Mouse (Mus musculus) kidney, adult 18-20 months (tissue): Measurements from ENCODE around the gene Pam.

Experiments
- DNase-seq: peaks from one replicate; pipeline ENCODE4 v3.0.0; 2021

Gene Pam

GRCm38 (mm10) chr1:97902830-97903229 is 192.6 kb downstream of the Pam start:
- DNase-seq = no peak

- no peak for DNase-seq
Measured at GRCm38 (mm10) chr1:97900559-97901153, 194.8 kb downstream of the Pam start.

DNA sequence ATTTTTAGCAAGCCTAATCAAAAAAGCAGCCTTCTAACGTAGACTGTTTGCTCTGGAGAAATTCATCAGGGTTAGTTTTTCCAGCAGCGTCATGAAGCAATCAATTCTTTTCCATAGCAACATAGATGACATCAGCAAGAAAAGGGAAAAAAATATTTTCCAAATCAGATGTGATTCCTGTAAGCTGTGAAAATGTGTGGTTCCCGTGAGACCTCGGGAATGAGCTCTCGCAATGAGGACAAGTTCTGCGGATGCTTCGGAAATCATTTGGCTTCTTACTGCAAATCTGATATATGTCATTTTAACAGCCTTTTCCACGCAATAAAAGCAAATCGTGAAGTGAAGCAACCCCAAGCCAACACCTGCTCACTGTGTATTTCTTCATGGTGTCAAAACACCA is 207.9 kb downstream of the Pam start:
- DNase-seq = no peak

DNA sequence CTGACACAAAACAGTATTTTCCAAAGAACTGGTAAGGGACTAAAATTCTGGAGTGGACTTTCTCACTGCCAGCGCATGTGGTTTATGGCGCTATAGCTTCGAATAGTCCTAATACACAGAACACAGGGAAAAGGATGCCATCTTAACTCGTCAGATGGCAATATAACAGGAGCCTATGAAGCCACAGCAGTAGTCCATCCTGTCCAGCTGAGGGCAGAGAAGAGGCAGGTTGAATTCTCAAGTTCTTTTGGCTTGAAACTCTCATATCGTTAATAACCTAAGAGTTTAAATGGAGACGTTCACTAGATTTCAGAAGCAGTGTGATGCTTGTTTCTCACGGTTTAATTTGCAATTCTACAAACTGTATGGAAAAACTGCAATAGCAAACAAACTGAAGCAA is 211.9 kb downstream of the Pam start:
- DNase-seq = no peak

DNA sequence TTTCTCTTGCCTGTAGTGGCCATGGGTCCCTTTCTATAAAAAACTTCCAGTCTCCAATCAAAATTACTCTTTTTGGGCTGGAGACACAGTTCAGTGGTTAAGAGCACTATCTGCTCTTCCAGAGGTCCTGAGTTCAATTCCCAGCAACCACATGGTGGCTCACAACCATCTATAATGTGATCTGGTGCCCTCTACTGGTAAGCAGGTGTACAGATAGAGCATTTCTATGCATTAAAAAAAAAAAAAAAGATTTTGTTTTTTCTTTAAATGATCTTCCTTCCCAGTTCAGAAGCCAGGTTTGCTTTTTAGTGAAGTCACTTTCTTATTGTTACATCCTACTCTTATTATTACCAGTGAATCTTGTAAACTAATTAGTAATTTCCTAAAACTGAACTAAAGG is 218.4 kb downstream of the Pam start:
- DNase-seq = no peak

GRCm38 (mm10) chr1:97873490-97874054 is 221.9 kb downstream of the Pam start:
- no peak for DNase-seq

- DNase-seq = peak; percentile 5
Measured at GRCm38 (mm10) chr1:97872493-97872892, 223.0 kb downstream of the Pam start.

DNA sequence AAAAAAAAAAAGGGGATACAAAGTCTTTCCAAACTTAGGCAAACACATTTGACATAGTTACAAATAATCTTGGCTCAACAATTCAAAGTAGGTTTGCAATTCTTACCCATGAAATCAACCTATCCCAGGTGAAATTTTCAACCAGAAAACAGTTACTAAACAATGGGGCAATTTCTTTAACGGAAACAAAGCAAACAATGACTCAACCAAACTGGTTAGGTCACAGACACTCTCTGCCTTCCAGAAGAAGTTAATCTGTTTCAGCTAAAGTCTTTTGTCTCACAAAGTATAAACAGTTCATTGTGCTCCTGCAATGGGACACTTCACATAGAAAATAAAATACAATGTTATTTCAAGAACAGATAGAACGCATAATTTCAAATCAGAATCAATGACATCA is 223.4 kb downstream of the Pam start:
- DNase-seq = no peak

DNA sequence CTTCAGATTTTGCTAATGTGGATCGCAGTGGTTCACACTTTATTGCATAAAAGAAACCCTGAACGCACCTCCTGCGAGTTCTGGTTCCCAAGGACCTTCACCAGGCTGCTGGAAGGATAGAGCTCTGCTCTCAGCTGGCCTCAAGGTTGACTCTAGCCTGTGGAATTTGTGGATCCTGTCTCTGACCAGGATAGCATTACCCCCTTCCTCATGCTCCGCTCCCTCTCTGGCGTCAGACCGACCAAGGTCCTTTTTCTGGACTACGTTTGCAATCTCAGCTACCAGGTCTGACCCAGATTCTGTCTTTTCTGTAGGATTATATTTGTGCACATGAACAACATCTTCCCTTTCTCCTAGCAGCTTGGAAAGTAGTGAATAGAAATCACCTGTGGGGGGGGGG is 231.3 kb downstream of the Pam start:
- no peak for DNase-seq

- DNase-seq = no peak
Measured at GRCm38 (mm10) chr1:97863140-97863539, 232.3 kb downstream of the Pam start.

GRCm38 (mm10) chr1:97862734-97863133 is 232.7 kb downstream of the Pam start:
- no peak for DNase-seq

DNA sequence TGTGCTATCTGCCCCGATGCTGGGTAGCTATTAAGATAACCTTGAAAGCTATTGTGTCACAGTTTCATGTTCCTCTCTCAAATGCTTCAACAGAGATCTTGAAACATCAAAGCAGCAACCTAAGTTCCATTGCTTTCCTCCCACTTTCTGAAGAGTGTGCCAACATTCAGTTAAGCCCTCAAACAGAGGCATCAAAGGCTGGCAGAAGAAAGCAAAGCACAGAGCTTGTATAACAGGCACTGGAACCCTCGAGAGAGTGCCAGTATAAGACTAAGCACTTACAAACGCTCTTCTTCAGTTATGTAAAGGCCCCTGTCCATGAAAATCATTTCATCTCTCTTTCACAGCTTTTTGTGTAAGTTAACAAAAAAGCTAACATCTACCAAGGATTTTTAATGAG is 241.2 kb downstream of the Pam start:
- no peak for DNase-seq

DNA sequence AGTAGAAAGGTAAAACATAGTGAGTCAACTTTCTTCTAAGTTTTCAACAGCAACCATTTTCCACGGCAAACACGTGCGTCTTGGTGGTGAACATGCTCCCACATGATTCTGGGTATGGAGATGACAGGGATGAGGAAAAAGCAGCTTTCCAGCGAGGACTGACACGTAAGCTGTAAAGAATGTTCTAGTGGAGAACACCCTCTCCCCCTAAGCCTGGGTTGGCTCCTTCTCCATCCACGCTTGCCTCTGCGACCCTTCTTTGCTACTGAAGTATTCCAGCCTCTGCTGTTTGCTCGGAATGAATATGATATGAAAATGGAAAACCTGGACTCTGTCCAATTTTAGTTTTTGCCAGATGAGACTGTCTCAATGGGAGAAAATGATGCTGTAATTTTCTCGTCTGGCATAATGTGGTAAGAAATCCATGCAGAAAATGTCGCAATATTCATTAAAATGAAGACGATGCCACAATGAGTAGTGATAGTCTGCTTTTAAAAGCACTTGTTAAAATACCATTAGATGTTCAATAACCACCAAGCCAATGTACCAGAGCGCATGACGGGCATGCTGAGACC is 243.8 kb downstream of the Pam start:
- DNase-seq = no peak

GRCm38 (mm10) chr1:97848601-97849241 is 246.7 kb downstream of the Pam start:
- no peak for DNase-seq

- DNase-seq = no peak
Measured at GRCm38 (mm10) chr1:97843220-97843992, 252.0 kb downstream of the Pam start.

DNA sequence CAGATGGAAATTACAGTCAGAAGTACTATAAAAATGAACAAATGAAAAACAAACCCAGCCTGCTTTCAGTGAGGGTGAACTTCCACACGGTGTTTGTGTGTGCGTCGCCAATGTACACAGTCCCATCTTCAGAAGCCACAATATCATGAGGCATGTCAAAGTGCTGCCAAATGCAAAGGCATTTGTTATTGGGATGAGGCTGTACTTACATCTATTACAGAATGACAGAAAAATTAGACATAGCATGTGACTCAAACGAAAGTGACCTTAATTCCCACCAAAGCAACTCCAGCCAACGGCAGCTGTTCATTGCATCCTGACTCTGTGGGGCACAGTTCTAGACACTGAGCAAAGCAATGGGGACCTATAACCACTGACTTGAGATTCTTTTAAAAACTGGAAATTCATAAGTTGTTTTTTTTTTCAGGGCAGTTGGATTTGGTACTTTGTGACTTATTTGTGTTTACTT is 261.1 kb downstream of the Pam start:
- no peak for DNase-seq

GRCm38 (mm10) chr1:97833466-97834353 is 261.7 kb downstream of the Pam start:
- no peak for DNase-seq

DNA sequence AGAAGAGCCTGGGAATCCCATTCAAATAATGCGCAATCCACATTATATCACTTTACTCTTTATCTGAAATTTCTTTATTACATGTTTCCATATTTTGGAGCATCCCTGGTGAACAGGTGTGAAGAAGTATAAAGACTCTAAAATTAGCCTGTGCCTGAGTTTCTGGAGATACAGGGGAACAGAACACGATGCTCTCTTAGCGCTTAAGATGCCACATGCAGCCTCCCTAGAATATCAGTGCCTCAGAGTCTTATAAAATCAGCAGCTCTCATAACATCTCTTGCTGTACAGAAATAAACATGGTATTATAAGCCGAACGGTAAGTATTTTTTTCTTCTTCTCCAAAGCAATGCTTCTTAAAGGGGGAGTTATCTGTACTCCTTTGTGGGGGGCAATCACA is 267.4 kb downstream of the Pam start:
- no peak for DNase-seq

GRCm38 (mm10) chr1:97827566-97827965 is 267.9 kb downstream of the Pam start:
- no peak for DNase-seq

DNA sequence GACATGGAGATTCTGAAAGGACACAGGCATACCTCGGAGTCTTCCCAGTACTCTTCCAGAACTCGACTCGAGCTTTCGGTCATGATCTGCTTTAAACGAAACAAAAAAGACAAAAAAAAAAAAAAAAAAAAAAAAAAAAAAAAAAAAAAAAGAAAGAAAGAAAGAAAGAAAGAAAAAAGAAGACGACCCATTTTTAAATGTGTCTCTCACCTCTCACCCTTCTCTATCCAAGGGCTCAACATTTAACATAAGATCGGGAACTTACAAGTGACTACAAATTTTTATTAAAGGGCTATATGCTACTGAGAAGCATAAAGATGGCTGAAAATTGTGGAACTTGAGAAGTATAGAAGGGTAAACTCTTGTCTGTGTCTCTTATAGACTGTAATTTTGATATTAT is 272.5 kb downstream of the Pam start:
- DNase-seq = no peak

- no peak for DNase-seq
Measured at GRCm38 (mm10) chr1:97822203-97822602, 273.2 kb downstream of the Pam start.

DNA sequence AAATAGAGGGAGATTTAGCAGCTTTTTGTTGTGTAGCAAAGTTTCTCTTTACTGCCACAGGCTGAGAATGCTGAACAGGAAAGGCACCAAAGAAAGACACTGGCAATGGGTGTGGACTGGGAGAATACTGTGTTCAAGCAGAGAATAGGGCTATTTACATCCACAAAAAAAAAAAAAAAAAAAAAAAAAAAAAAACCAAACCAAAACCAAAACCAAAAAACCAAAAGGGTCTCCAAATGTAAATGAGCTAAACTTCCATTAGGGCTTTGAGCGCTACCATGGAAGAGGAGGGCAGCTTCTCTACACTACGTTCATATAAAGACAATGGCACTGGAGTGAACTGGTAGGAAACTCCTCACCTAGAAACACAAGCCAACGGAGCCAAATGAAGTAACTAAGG is 274.2 kb downstream of the Pam start:
- DNase-seq = no peak
